Mouse (Mus musculus) heart, adult 8-10 months (tissue): ENCODE results near the gene Rara. TPM values are rescaled to one million over a fixed set of nuclear protein-coding genes. Genes with fewer than 3 reads are reported as not detected.

ENCODE experiments used
- DNase-seq: peaks from one replicate; pipeline ENCODE4 v3.0.0; 2022; ENCODE audit warnings: low spot score
- total RNA-seq, 4 experiments: library from RNA; stranded (reverse); gene quantifications; 2 replicates each; pipeline ENCODE4 v1.2.4; 2022

The Rara gene
- total RNA-seq, 4 experiments from 2014 or later: 10.8 to 13.5 (median 11.9) TPM

- DNase-seq: no peak
Measured at GRCm38 (mm10) chr11:98937914-98938694, 10.5 kb downstream of the Rara start.

GRCm38 (mm10) chr11:98938701-98939083 lies 11.1 kb downstream of the Rara start:
- DNase-seq: no peak

- no peak for DNase-seq
Measured at GRCm38 (mm10) chr11:98939084-98939952, 11.7 kb downstream of the Rara start.

- DNase-seq: peak; percentile 16
Measured at GRCm38 (mm10) chr11:98939953-98940641, 12.5 kb downstream of the Rara start.

DNA sequence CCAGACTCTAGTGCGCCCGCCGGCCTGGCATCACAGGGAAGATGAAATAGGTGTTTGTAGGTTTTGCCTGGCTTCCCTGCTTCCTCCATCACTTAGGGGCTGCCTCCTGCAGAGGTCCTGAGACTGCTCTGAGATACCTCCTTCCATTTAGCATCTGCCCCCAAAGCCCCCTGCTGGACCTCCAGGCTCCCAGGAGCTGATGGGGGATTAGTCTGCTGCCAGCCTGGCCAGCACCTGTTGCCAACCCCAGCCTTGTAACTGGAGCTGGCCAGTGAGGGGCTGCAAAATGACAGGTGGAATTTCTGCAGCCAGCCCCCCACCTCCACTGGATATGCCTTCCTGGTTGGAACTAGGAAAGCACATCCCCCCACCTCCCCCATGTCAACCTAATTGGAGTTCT lies 13.2 kb downstream of the Rara start:
- no peak for DNase-seq

DNA sequence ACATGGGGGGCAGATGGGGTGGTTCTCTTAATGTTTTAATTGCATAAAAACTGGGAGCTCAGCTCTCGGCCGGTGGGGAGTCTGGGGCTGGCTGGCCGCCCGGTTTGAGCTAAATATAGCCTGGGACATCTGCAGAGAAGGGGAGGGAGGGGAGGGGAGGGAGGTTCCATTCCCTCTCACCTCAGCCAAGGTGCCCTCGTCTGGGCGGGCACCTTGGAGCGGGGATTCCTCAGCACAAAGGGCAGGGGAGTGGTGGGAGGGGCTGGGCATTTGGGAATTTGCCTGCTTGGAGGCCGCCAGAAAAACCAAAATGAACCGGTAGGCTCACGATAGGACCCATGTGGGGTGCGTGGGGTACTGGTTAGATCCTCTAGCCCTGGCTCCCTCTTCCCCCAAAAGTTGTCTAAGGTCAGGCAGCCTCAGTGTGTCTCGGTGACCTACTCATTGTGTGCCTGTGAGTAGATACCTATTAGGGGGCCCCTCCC lies 13.8 kb downstream of the Rara start:
- no peak for DNase-seq

DNA sequence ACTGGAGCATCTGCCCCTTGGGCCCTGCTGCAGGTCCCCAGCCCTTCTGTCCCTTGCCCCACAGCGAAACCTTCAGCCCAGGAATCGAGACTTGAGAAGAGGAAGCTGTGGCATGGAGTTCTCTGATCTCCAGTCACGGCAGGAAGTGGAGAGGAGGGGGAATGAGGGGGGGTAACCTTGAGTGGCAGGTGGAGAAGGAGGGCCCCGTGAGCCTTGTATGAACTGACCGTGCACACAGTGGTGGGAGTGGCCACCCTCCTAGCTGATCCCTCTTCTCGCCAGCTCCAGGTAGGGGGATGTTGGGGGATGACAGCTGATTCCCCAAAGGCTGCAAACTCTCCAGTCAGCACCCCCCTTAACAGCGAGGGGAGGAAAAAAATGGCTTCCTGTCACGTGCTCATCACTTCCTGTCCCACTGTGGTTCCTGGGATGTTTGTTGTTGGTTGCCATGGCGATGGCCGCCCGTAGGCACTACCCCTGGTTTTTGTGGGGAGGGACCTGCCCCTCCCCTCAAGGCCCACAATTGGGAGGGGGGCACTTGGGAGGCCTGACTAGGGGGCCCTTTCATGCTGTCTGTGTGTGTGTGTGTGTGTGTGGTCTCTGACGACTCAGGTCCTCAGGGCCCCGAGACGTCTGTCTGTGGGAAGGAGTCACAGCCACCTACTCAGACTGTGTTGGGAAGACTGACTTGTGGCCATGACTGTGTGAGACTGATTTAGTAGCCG lies 14.4 kb downstream of the Rara start:
- DNase-seq: peak; percentile 90

GRCm38 (mm10) chr11:98942555-98942922 lies 14.9 kb downstream of the Rara start:
- no peak for DNase-seq

DNA sequence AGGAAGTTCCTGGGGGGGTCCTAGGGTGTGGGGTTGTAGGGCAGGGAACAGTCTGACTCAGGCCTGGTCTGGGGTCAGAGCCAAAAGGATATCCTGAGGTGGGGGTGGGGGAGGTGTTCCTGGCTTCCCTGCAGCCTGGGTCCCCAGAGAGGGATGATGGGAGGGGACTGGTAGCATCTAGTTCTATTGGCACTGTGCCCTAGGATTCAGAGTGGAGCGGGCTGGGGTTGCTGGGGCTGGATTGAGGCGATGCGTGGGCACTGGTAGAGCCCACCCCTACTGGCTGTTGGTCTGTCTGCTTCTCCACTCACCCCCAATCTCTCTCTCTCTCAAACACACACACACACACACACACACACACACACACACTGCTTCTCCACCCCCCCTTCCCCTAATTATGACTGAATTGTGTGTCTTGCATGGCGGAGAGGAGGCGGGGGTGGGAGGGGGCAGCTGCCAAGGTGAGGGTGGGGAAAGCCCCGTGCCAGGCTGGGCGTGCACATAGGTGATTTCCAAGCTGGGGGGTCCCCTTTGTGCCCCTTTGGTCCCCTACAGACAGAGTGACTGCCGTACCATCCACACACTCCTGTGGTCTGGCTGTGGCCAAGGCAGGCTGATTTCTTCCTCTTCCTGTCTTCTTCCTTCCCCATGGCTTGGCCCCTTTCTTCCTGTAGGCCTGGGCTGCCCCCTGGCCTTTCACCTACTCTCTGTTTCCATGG lies 15.5 kb downstream of the Rara start:
- peak; percentile 88 for DNase-seq

GRCm38 (mm10) chr11:98943741-98944461 lies 16.3 kb downstream of the Rara start:
- DNase-seq: no peak

DNA sequence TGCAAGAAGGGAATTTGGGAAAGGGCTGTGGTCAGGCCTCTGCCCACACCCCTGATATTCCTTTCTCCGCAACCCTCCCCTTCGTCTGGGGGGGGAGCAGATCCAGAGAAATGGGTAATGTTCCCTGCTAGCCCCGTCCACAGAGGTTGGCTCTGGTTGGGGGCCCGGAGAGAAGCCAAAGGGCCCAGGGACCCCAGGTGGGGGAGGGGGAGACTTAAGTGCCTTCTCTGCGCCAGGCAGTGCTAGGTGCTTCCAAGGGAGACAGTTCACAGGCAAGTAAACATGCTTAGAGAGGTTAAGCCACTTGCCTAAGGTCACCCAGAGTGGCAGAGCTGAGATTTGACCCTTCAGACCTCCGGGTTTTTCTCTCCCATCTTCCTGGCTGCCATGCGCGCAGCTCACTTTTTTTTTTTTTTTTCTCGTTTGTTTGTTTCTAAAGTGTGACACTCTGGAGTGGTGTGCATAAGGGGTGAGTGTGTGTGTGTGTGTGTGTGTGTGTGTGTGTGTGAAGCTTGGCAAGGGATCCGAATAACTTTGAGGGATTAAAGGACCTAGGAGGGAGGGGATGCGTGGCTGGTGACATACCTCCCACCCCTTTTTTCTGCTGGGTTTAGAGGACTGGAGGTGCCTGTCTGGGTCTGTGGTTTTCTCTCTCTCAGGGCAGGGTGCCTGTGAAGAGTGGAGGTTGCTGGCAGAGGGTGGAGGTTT lies 17.4 kb downstream of the Rara start:
- DNase-seq: no peak

GRCm38 (mm10) chr11:98945605-98945977 lies 18.0 kb downstream of the Rara start:
- DNase-seq: no peak

DNA sequence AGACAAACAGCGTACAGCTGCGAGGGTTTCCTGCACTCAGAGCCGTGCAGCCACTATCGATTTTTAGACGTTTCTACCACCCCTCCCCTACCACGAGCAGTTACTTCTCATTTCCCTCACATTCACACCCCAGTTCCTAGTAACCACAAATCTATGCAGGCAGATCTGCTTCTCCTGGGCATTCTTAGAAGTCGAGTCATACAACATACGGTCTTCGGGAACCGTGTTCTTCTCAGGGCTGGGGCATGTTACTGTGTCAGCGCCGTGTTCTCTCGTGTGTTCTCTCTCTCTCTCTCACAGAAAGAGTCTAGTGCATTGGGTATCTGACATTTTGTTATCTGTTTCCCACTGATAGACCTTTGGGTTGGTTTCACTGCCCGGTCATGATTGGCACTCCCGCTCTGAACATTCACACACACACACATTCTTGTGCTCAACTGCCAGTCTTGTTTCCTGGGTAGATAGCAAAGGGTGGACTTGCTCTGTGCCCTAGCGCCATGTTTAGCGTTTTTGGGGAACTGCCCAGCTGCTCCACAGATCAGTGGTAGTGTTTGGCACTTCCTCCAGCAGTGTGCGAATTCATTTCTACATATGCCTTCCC lies 20.5 kb downstream of the Rara start:
- DNase-seq: no peak

DNA sequence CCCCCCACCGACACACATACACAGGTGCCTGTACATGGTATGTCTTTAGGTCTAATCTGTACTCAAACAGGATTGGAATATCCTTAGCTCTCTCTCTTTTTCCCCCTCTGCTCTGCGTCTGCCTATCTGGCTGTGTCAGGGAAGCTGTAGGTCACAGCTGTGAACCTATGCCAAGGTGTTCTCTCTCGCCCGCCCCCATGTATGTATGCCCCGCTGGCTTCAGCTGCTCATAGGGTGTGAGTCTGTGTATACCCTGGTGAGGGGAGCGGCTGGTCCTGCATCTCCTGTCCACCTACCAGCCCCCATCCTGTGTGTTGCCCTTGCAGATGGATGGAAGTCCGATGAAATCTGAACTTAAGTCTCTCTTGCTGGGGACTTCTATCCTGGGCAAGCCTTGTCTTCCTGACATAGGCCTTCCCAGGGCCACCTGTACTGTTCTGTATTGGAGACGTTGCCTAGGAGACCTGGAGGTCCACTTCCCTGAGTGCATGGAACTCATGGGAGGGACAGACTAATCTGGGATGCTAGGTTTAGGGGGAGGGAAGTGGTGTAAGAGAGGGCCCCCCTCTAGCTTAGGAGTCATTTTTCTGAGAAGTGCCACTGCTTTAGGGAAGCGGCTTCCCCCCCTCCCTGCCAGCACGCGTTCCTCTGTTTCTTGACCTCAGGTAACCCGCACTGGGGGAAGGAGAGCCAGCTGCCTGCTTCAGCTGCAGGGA lies 21.8 kb downstream of the Rara start:
- DNase-seq: no peak

GRCm38 (mm10) chr11:98949958-98950460 lies 22.4 kb downstream of the Rara start:
- no peak for DNase-seq

- DNase-seq: no peak
Measured at GRCm38 (mm10) chr11:98950484-98950883, 22.9 kb downstream of the Rara start.

GRCm38 (mm10) chr11:98951026-98951906 lies 23.6 kb downstream of the Rara start:
- peak; percentile 90 for DNase-seq
